Mouse (Mus musculus) mouse trophoblast stem cell (cell line): ENCODE results near the gene Hkdc1.
"Not testable (repeated sequence)": the region's sequence is repeated elsewhere in the genome, so short reads cannot be mapped to it uniquely, and the experiment has no call there.

Source experiments
- in situ Hi-C, 2 experiments: fragments of 300-500 bp; cut with MseI, MboI; formaldehyde crosslinking; loops; 2 replicates in 1 of 2; 3 replicates in 1 of 2; pipeline ENCODE4 v1.15.1; 2025

The Hkdc1 gene

DNA sequence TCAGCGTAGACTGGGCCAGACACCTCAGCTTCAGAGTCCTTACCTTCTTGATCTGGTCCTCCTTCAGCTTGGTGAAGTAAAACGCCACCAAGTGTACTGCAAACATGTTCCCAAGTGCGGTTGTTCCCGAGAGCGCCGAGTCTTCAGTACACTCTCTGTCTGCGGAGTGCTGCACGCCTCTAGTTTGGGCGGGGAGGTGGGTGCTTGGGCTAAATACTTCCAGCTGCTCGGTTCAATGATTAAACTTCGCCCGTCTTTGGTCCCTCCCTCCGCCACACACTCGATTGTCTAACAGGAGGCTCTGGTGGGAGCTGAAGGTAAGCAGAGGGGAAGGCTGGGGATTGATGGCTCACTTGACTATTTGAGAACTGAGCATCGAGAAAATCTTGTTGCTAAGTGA, at the start of gene Hkdc1:
Gene Hkdc1, minus strand, starts transcription at position 237 of the 400 bp plus-strand sequence.
- in situ Hi-C loops, result no loop called here

GRCm38 (mm10) chr10:62471105-62471504, 48.8 kb upstream of the Hkdc1 start:
- in situ Hi-C loops, result no loop called here

GRCm38 (mm10) chr10:62469736-62470135, 47.4 kb upstream of the Hkdc1 start:
- in situ Hi-C loops, result no loop called here

GRCm38 (mm10) chr10:62461321-62461720, 39.0 kb upstream of the Hkdc1 start:
- in situ Hi-C loops, result no loop called here

DNA sequence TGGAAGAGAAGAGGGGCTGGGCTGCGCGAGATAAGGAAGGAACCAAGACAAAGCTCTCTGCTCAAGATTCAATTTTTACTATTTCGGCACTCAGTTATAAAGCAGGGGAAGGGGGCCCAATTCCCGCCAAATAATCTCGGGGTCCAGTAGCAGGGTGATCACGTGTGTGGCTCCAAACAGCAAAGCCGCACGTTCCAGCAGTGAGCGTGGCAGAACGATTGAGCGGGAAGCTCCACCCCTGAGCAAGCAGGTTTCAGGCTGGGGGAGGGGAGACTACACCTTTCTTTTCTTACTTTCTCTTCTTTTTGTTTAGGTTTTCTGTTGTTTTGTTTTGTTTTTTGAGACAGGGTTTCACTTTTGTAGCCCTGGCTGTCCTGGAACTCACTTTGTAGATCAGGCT, 29.7 kb upstream of the Hkdc1 start:
- in situ Hi-C loops, result not testable (repeated sequence)

GRCm38 (mm10) chr10:62450280-62450640, 28.0 kb upstream of the Hkdc1 start:
- in situ Hi-C loops, result no loop called here

DNA sequence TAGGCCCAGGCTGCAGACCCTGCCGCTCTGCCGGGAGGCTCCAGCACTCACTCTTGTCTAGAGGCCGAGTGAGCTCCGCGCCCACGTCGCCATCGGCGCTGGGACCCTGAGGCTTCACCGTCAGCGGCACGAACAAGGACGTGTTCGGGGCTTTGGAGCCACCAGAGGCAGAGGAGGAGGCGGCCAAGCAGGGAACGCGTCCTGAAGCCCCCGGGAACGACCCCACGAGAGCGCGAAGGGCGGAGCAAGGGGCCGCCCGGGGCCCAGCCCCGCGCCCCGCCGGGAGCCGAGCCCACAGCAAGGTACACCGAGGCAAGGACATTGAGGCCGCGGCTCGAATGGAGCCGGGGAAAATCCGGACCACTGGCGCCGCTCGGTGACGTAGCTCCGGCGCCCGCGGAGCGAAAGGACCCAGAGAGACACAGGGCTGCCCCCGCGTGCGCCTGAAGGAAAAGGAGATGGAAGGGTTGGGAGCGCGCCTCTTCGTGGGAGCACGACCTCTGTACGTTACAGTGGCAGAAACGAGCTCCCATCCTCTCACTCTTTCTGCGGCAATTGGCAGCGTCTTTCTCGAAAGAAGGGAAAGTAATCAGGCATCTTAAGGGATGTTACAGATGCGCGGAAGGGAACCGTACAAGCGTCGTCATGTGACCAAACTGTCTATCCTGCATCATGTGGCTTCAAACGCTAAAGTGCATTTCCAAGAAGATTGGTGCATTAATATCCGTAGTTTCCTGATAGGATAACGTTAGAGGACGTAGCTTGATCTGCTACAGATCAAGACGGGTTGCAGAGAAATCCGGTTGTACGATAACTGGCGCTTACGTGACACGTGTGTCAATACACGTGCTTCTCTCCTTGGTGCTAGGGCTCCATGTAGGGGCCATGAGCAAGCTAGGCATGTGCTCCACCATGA, 27.3 kb upstream of the Hkdc1 start, which contains the start of the genes 4930507D05Rik and Supv3l1:
Gene 4930507D05Rik, plus strand, starts transcription at position 126 of the 916 bp plus-strand sequence.
Gene Supv3l1, minus strand, starts transcription at position 375 of the 916 bp plus-strand sequence.
- in situ Hi-C loops, result no loop called here

DNA sequence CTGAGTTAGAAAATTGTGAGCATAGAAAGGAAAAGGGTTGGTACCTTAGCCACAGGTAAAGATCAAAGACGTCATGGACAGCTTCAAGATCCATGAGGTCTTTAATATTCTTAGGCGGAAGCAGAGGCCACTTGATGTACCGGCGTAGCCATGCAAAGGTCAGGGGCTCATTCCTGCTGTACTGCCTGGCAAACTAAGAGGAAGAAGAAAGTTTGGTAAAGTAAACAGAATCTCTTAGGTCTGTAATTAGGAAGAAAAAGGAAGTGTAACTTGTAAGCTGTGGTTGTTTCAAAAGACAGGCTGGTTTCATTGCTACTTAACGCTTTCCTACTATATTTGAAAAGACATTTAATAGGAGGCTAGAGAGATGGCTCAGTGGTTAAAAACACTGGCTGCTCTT, 8.1 kb upstream of the Hkdc1 start:
- in situ Hi-C loops, result no loop called here

DNA sequence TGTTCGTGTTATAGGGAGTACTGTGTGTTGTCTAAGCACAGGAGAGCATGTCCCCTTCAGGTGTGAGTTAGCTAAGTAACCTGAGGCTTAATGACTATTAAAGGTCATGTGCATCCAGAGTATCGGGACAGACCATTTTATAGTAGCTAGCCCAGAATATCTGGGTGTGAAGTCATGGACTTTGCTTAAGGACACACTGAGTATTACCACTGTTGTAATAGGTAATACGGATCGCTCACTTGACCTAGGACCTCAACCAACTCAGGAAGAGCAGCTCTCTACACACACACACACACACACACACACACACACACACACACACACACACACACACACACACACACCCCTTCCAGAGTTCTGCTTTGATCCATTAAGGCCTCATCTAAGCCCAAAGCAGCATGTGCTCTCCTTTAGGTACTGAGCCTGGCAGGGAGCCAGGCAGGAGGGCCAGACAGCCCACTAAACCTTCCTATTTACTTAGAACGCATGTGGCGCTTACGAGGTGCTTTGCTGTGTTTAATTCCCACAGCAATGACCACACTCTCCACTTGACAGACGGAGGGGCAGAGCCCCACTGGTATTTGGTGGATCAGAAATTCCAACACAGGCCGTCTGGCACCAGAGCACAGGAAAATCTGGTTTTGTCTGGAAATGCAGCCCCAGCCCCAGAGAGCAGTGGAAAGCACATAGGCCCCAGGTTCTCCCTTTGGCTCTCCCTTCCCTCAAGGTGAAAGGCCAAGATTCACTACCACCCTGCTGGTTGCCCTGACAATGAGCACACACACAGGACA, 3.0 kb upstream of the Hkdc1 start:
- in situ Hi-C loops, result no loop called here

GRCm38 (mm10) chr10:62421127-62421526, 1.2 kb downstream of the Hkdc1 start:
- in situ Hi-C loops, result no loop called here

DNA sequence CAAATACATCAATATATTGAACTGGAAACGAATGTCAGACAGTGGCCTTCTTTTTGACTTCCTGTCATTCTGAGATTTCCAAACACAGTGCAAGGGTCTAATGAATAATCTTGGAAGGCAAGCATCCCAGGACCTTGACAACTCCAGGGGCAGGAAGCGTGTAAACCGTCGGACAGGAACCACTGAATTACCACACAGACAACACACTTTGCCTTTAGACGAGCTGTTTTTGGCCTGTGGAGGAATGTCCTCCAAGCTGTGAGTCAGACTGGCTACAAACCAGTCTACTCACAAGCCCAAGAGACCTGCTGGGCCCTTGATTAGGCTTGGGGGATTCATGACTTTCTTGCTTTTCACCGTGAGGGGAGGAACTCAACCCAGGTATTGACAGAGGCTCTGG, 1.9 kb downstream of the Hkdc1 start:
- in situ Hi-C loops, result no loop called here

DNA sequence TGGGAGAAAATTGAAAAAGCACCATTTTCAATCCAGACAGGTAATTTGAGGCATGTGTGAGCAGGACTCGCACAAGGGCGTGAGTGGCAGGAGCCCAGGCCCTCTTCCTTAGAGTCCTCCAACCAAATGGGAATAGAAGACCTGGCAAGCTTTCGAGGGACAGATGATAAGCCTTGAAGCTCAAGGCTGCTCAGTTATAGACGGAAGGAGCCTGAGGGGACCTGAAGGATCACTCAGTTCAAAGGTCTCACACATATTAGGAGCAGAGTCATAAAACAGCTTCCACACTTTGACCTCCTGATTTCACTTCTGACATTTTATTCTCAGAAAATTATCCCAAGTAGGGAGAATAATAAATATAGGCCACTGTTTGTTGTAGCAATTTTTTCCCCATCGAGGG, 2.9 kb downstream of the Hkdc1 start:
- in situ Hi-C loops, result no loop called here

- in situ Hi-C loops, result no loop called here
Measured at GRCm38 (mm10) chr10:62418831-62419356, 3.4 kb downstream of the Hkdc1 start.

DNA sequence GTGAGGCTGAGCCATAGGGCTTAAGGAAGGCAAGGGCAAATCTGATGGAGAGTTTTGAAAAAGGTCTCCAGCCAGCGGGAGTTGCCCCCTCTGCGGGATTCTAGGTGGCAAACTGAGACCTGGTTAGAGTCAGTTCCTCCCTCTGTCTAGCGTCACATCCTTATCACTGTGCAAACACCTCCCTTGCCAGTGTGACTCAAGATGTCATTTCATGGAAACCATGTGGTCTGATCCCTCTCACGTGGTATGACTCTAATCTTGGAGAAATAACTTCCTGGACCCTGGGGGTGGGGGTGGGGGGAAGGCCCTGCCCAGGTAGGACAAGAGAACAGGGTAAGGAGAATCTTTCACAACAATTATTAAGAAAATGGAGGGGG, 8.7 kb downstream of the Hkdc1 start:
- in situ Hi-C loops, result no loop called here

- in situ Hi-C loops, result no loop called here
Measured at GRCm38 (mm10) chr10:62412906-62413605, 9.2 kb downstream of the Hkdc1 start.

GRCm38 (mm10) chr10:62411431-62412410, 10.6 kb downstream of the Hkdc1 start:
- in situ Hi-C loops, result no loop called here

DNA sequence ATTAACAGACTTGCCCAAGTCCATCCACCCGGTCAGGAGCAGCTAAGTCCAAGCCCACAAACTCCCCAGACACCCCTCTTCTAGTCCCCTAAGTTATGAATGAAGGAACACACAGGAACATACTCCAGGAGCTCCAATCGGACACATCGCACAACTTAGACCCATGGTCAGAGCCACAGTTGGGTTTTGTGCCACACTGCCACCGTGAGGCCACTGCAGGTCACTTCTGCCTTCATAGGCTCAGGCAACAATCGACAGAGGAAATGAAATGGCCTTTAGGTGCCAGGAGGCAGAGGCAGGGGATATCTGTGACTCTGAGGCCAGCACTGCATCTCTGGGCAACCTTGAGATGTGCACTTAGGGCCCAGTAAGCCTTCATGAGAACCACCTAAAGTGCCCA, 11.3 kb downstream of the Hkdc1 start:
- in situ Hi-C loops, result no loop called here

- in situ Hi-C loops, result loop anchor here in 1 of 2 experiments (10.0 kb wide), 1 partner anchor 140 kb away; no protein-coding TSS in a partner anchor
Measured at GRCm38 (mm10) chr10:62404901-62405300, 17.4 kb downstream of the Hkdc1 start.

GRCm38 (mm10) chr10:62401641-62402111, 20.6 kb downstream of the Hkdc1 start:
- in situ Hi-C loops, result loop anchor here in 1 of 2 experiments (10.0 kb wide), 1 partner anchor 137 kb away; no protein-coding TSS in a partner anchor

DNA sequence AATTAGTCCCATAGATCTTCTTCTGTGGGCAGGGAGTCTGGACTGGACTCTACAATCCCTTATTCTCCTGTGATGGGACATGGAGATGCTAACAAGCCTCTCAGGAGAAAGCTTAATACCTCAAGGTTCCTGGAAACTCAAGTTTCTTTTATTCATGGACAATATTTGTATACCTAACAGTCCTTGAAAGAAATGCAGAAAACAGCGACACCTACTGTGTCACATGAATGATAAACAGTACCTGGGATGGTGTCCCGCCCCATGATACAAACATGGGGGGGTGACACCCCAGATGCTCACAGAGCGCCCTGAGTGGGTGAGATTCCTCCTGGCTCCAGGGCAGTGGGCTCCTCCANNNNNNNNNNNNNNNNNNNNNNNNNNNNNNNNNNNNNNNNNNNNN, 39.3 kb downstream of the Hkdc1 start:
- in situ Hi-C loops, result loop anchor here (5.0 to 10.0 kb wide), 2 partner anchors 106 to 108 kb away; no protein-coding TSS in a partner anchor
